Mouse (Mus musculus): ENCODE measurements around the gene Nedd9.

The Nedd9 gene

GRCm38 (mm10) chr13:41491981-41492702 is 5.0 kb upstream of the Nedd9 start:
- no peak for DNase-seq (ENCODE audit: extremely low spot score)

- no peak for DNase-seq (ENCODE audit: extremely low spot score)
Observed at GRCm38 (mm10) chr13:41491522-41491921, 4.4 kb upstream of the Nedd9 start.

DNA sequence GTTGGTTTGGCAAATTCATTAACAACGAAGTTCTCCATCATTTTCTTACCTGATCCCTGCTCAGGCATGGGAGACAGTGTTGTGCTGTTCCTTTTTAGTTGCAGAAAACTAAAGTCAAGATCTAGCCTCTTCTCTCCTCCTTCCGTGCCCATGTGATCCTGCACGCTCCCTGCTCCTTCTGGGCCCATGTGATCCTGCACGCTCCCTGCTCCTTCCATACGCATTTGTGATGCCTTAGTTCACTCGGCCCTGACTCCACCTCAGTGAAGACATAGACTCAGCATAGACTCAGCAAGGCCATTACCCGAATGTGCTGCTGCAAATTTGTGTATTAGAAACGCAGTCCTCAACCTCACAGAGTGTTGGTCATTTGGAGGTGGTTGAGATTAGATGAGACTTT is 3.1 kb upstream of the Nedd9 start:
- DNase-seq (ENCODE audit: extremely low spot score) = no peak

DNA sequence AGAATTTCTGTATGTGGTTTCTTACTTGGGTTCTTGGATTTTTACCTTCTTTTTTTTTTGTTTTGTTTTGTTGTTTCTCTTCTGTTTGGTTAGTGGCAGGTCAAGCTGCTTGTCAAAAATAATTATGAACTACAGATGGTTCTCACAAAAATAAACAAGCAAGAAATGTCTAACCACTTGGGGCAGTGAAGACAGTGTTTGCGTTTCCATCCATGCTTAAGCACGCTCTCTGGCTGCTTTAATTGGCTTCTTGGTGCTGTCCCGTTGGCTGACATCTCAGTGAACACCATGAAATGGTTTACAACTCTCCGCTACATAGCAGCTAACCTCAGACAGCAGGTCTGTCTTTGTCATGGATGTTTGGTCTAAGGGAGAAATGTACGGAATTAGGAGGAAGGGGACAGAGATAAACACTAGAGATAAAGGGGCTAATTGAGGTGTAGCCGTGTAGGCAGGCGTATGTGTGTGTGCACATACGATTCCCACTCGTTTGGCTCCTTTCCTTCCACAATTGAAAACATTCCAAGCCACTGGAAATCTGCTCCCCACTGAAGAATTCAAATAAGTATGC is 2.6 kb upstream of the Nedd9 start:
- no peak for DNase-seq (ENCODE audit: extremely low spot score)

GRCm38 (mm10) chr13:41487409-41487743 is 214 bp upstream of the Nedd9 start:
- DNase-seq (ENCODE audit: extremely low spot score) = no peak

DNA sequence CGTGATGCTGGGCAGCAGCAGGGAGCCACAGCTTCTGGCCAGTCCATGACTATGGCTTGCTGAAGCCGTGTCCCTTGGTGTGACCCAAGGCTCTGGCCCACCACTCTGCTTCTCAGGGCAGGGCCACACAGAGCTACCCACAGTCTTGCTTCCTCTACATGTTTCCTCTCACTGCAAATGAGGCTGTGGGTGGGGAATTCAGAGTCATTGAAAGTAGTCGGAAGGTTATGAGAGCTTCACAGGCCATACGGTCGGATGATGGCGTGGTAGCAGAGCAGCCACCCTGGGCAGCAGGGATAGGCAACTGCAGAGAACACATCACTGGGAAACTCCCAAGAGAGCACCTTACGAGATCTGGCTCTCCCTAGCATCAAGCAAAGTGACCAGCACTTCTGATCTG is 3.2 kb downstream of the Nedd9 start:
- no peak for DNase-seq (ENCODE audit: extremely low spot score)

GRCm38 (mm10) chr13:41482408-41483011 is 4.7 kb downstream of the Nedd9 start:
- DNase-seq (ENCODE audit: extremely low spot score) = peak; percentile 61

DNA sequence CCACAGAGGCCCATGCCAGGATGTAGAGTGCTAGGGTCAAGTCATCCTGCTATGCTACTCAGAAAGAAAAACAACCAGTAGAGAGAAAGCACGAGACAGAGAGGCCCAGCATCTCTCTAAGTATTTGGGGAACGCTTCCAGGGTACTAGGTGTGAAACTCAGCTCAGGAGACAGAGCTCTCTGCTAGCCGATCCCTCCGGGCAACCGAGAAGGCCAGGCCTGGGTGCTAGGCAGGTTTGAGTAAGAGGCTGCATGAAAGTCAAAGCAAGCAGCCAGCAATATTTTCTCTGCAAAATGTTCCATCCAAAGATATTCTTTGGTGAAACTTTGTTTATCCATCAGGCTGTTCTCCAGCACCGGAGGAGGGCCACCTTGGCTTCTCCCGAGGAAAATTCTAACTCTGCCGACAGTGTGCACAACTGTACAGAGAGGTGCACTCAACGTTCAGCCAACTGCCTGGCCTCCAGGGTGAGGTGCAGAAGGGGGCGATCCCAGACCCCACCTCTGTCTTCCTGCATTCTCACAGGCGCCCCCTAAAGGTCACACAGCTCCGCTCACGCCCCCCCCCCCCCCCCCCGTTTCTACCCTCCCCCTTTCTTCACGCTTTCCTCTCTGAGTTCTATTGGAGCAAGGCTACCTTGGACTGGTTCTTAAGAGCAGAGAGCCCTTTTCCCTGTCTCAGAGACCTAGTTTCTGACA is 7.3 kb downstream of the Nedd9 start:
- DNase-seq (ENCODE audit: extremely low spot score) = no peak

DNA sequence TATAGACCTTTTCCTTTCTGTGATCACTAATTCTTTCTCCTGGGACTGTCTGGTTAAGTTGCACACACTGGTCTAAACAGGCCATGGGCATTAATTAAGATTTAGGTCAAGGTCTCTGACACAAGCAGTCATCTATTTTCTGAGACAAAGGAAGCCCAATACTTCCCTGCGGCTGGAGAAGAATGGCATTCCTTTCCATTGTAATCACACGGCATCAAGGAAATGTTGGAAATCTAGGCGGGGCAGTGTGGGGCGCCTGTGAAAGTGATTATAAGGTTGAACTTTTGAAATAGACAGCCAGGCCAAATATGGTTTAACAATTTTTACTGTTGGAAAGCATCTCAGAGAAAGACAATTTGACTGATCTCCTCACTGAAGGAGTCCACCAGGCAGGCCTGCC is 10.9 kb downstream of the Nedd9 start:
- DNase-seq (ENCODE audit: extremely low spot score) = no peak

DNA sequence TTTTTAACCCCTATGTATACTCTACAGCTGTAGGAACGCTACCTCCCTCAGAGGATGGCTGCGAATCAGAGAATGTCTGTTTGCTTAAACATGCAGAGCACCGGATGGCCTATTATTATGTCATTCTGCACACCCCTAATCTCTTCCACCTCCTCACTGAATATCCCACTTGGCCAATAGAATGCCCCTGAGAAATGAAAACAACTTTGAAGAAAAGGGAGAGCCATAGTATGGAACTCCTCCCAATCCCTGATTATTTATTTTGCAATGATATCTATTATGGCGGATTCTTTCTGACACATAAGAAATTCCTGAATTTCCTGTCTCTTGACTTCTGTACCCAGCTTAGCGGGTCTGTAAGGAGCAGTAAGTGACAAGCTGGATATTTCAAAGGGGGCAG is 12.8 kb downstream of the Nedd9 start:
- no peak for DNase-seq (ENCODE audit: extremely low spot score)

DNA sequence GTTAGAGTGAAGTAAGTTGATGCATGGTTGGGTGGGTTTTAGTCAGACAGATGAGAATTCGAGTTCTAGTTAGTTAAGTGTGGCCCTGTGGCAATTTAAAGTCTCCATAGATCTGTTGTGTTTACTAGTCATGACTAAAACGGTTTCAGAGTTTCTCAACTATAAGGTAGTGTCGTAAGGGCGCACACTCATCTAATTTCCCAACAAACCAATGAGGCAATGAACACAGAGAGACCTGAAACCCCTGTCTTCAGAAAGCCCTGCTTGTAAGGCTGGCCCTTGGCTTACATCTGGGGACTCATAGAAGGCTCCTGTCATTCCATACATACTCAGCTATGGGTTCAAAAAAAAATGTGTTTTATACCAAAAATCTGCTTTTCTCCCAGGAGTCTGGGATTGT is 13.7 kb downstream of the Nedd9 start:
- DNase-seq (ENCODE audit: extremely low spot score) = no peak

- no peak for DNase-seq (ENCODE audit: extremely low spot score)
Observed at GRCm38 (mm10) chr13:41472878-41473424, 14.2 kb downstream of the Nedd9 start.

DNA sequence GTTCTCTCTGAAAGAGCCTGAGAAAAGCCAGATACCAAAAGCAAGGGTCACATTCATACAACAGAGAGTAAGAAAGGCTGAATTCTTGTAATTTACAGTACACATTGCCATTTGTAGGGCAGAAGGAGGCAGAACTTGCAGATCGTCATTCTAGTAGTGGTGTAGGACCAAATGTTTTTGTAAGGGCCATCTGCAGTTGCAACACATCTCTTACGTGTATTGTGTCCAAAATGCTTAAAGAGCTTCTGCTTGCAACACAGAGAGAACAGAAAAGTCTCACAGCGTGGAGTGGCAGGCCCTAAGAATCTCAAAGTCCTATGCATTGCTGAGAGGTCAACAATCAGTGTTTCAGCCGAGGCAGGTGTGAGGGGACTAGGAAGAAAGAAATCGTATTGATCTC is 18.9 kb downstream of the Nedd9 start:
- no peak for DNase-seq (ENCODE audit: extremely low spot score)

DNA sequence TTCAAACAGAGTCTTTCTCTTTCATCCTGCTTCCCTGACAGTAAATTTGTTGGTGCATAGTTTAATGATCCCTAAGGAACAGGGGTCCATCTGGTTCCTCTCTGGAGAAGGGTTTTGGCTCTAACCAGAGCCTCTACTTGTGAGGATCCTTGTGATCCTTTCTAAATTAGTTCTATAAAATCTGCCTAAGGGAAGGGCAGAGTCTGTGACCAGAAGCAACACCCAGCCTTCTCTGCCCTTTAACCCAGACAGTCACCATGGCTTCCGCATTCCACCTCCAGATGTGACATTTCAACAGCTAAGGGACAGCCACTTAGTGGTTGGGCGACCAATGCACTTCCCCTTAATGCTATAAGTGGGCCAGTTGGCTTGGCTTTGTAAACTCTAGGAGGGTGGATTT is 20.1 kb downstream of the Nedd9 start:
- no peak for DNase-seq (ENCODE audit: extremely low spot score)

DNA sequence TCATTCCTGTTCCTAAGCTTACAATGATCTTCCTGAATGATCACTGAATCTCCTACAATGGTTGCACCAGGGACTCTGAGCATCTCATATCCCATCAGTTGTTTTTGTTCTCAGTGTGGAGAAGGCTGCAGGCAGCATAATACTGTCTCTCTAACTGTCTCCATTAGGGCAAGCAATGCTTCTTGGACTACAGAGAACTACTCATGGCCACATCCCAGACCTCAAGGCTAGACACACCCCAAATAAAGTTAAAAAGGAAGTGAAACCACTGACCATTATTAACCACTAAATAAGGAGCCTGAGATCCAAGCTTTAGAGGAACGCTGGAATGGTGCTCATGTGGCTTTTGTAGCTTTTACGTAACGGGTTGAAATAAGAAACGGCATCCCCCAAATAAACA is 20.5 kb downstream of the Nedd9 start:
- no peak for DNase-seq (ENCODE audit: extremely low spot score)

DNA sequence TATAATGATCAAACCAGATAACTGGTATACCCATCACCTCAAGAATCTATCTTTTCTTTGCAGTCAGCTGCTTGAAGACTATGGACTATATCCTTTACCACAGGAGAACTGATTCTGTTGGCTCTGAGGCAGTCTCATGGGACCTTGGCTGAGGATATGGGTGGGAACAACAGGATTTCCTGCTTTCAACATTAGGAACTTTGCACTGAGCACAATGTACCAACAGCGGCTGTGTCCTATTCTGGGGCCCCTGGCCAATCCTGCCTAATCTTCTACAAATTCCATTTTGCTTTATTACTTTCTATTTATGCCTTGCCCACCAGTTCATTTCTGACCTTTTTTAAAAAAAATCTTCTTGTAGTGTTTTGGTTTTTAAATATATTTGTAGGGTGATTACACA is 21.0 kb downstream of the Nedd9 start:
- DNase-seq (ENCODE audit: extremely low spot score) = no peak

- DNase-seq (ENCODE audit: extremely low spot score) = no peak
Observed at GRCm38 (mm10) chr13:41461418-41461817, 25.7 kb downstream of the Nedd9 start.

DNA sequence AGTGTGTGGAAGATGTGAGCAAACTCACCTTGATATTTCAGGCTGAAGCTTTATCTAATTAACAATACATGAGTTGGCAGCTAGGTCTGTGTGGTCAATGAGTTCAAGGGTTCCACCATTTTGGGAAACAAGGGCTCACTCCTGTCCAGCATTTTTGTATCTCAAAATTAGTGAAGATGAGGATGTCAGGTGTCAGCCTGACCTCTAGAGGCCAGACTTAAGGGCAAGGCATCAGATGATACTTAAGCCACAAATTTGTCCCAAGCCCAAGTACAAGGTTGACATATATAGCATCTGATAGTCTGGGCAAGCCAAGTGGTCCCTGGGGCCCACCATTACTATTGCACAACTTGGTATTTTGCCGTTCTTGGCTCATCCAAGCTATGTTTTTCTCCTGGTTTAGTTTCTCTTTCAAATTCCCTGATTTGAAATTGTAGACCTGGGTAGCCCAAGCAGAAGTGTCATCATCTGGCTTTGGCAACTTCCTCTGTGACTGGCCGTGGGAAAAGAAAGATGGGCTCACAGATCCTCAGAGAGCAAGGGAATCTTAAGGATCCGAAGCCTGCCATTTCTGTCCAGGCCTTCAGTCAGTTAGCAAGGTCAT is 27.4 kb downstream of the Nedd9 start:
- no peak for DNase-seq (ENCODE audit: extremely low spot score)

DNA sequence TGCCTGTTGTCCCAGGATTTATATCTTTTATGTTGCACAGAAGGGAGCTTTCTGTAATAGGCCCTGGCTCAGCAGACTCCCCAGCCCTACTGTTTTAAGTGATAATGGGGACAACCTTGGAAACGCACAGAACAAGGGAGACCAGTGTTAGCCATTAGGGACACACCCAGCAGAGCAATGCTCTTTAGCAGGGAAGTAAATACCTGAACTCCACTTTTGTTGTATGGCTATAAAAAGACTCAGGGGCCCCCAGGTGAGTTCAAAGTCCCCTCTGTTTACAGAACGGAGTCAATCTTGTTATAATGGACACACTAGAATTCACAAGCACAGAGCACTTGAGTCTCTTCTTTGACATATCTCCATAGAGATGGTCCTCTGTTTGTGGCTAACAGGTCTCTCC is 28.5 kb downstream of the Nedd9 start:
- DNase-seq (ENCODE audit: extremely low spot score) = no peak

- DNase-seq (ENCODE audit: extremely low spot score) = no peak
Observed at GRCm38 (mm10) chr13:41457798-41458390, 29.3 kb downstream of the Nedd9 start.

- no peak for DNase-seq (ENCODE audit: extremely low spot score)
Observed at GRCm38 (mm10) chr13:41457030-41457797, 29.9 kb downstream of the Nedd9 start.

All from embryo, embryonic 9.5 days (tissue).